Mouse (Mus musculus): ENCODE measurements around the gene Aldh1a1.

Aldh1a1 gene

DNA sequence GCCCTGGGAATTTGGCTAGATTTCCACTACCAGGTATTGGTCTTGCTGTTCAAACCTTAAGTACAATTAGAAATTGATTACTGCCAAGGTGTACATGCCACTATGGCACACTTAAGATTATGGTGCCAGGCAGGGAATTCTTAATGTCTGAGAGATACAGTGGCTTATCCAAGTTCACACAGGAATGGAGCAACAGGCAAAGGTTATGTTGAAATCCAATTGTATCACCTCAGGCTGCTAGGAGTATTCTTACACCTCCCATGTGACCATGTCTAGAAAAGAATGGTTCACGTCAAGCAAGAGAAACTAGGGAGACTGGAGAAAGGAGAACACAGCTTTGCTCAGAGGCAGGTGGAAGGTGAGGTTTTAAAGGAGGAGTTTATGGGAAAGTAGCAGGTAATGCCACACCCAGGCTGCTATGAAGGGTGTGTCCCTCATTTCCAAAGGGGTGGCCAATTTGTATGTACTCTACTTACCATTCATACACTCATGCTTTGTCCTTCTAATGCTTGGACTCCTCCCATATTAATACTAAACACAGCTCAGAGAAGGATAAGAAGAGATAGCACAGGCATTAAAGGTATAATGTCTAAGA is 160.7 kb downstream of the Aldh1a1 start:
- DNase-seq (ENCODE audit: low read depth): no peak

DNA sequence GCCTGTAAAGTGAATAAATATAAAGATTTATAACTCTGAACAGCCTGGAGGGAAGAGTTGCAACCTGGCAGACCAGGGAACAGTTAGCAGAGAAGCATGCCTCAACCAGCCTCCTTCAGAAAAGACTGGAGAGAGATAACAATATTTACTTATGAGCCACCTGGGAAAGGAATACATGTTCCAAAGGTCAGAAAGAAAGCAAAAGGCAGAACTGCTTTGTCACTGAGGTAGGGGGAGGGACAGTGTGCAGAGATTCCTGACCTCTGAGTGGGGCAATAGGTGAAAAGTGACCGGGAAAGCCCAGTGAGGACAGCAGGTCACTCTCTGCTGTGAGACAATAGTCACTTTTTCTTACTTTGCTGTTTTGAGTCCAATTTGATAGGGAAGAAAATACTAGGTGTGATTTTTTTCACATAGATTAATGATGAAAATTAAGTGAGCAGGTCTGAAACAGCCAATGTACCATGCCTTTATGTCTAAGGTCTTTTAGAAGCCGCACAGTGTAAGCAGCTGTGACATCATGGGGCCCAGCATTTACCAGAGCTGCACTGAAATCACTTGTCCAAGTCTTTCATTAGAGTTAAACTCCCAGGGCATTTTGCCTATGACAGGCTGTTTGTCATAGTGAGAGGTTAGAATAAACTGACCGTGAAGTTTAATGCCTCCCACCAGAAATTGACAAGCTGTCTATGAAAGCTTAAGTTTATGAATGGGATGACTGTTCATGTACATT is 161.8 kb downstream of the Aldh1a1 start:
- DNase-seq (ENCODE audit: low read depth): no peak

DNA sequence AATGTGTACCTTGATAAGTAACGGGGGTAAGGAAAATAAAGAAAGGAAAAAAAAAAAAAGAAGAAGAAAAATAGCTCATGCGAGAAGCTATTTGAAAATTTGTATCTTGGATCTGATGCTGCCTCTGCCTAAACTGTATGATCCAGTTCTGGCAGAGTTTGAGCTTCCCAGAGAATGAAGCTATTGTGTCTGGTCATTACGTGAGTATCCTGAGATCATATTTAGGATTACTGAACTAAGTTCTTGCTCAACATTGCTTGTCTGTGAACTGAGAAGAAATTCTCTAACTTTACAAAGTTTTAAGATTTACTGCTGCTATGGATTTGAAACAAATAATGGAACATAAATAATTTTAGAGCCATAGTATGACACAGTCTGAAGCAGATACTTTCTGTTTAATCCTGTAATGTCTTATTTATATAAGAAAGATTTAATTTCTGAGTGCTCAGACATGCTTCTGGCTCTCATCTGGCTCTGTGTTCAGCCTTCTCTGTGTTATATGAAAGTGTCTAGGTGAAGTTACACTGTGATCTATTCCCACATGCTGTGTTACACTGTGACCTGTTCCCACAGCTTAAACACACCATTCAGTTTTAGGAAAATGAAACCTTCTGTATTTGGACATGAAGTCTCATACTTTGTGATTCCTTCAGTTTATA is 185.3 kb downstream of the Aldh1a1 start:
- no peak for DNase-seq (ENCODE audit: low read depth)
